Mouse (Mus musculus) liver, embryonic 12.5 days (tissue): ENCODE measurements around the gene Esr1. TPM values are rescaled to one million over a fixed set of nuclear protein-coding genes. Genes with fewer than 3 reads are reported as not detected.

Experiments used
- ATAC-seq: fragments of 200-750 bp; cut with Nextera tagmentation; 2 replicates; pipeline ENCODE4 v1.8.0; 2017; ENCODE audit warnings: moderate number of reproducible peaks, mild to moderate bottlenecking, moderate library complexity
- H3K27ac ChIP-seq: fragments of 300-500 bp; sonication (generic); 2 replicates; pipeline ENCODE4 v1.5.1; 2016; ENCODE audit warnings: mild to moderate bottlenecking
- H3K27me3 ChIP-seq: fragments of 300-500 bp; sonication (generic); replicated peaks from 2 replicates; pipeline ENCODE4 v1.6.1; 2016; ENCODE audit warnings: mild to moderate bottlenecking, moderate library complexity
- H3K36me3 ChIP-seq: fragments of 300-500 bp; sonication (generic); 2 replicates; pipeline ENCODE4 v1.6.1; 2016; ENCODE audit warnings: mild to moderate bottlenecking, moderate library complexity
- H3K4me1 ChIP-seq: fragments of 300-500 bp; sonication (generic); 2 replicates; pipeline ENCODE4 v1.6.1; 2016
- H3K4me2 ChIP-seq: fragments of 300-500 bp; sonication (generic); 2 replicates; pipeline ENCODE4 v1.6.1; 2016; ENCODE audit warnings: mild to moderate bottlenecking, moderate library complexity
- H3K4me3 ChIP-seq: fragments of 300-500 bp; sonication (generic); 2 replicates; pipeline ENCODE4 v1.5.1; 2016; ENCODE audit warnings: mild to moderate bottlenecking, moderate library complexity
- H3K9ac ChIP-seq: fragments of 300-500 bp; sonication (generic); 2 replicates; pipeline ENCODE4 v1.6.1; 2016; ENCODE audit warnings: mild to moderate bottlenecking, moderate library complexity
- H3K9me3 ChIP-seq: fragments of 300-500 bp; sonication (generic); replicated peaks from 2 replicates; pipeline ENCODE4 v1.6.1; 2016; ENCODE audit warnings: mild to moderate bottlenecking, moderate library complexity
- WGBS: fragments of 180-500 bp; shearing (Covaris S2); methylation state at CpG from one replicate; pipeline ENCODE4 v1.1.7; 2016; ENCODE audit not compliant: insufficient replicate concordance; 5-methylcytosine and 5-hydroxymethylcytosine counted together
- polyA plus RNA-seq: library from polyadenylated mRNA; unstranded; fragments of >200 nt; fragmentation: Nextera tagmentation; extraction: Ambion mirVana; gene quantifications from 2 replicates; pipeline ENCODE4 v1.2.1, GENCODE M21; 2016

The Esr1 gene
- 0.01 and 0.10 TPM in 2 replicates for polyA plus RNA-seq

DNA sequence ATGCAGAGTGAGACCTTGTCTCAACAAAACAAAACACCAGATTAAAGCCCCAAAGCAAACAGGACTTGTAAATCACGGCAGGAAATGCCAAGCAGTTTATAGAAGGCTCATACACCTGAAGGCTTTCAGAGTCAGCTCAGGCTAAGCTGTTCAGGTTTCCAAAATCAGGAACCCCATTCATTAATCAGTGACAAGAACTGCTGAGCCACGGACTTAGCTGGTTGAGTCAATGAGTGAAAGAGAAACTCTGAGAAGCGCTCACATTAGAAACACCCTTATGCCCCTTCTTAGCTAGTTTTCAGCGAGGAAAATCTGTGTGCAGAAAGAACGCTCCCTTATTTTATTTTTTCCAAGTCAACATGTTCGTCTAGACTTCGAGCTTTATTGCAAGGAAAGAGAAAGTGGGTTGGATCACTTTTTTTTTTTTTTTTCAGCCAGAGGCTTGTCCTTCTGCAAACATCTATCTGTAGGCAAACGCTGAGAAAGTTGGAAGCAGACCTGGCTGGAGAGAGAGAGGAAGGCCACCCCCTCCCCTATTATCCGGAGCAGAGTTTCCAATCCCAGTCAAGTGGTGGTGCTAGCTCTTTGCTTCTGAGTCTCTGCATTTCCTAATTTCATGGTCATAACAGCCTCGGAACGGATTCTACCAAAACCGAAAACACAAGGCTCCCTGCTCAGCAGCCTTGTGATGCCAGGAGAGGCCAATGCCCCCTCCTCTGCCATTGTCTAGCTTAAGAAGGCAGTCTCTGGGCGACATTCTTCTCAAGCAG lies at the start of gene Esr1:
Gene Esr1, plus strand, starts transcription at position 208 of the 770 bp plus-strand sequence.
- 39% methylated on average over 13 of the region's 13 CpGs for WGBS
- no peaks in the 10 kb centered on the region for H3K4me1 ChIP-seq
- no peak for ATAC-seq
- no peak within 1 kb of the TSS for H3K9ac ChIP-seq
- H3K4me3 ChIP-seq = peak within 1 kb of the TSS; percentile 31
- no peaks in the 10 kb centered on the region for H3K36me3 ChIP-seq
- no peaks in the 10 kb centered on the region for H3K9me3 ChIP-seq
- no peaks in the 10 kb centered on the region for H3K27me3 ChIP-seq
- H3K27ac ChIP-seq = no peak within 1 kb of the TSS
- H3K4me2 ChIP-seq = peak within 1 kb of the TSS; percentile 58

DNA sequence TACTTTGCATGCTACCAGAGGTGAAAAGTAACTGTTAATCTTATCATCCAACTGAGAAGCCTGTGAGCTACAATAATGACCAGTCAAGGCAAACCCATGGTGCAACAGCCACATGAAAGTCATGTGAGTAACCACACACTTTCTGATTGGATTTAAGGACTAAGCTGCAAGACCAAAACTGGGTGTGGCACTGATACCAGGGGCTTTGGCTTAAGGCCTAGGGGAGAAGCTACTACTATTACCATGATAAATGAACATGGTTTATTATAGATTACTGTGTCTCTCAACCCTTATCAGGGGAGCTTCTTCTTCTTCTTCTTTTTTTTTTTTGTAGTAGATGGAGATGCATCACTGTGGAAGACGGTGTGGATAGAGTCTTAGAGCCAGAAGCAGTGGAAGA lies 46.2 kb upstream of the Esr1 start:
- H3K9ac ChIP-seq = no peak overlapping the region
- no peak overlapping the region for H3K4me2 ChIP-seq
- H3K27me3 ChIP-seq = no peaks in the 10 kb centered on the region
- no peaks in the 10 kb centered on the region for H3K4me1 ChIP-seq
- no peaks in the 10 kb centered on the region for H3K9me3 ChIP-seq
- no peak overlapping the region for H3K27ac ChIP-seq
- H3K4me3 ChIP-seq = no peak overlapping the region
- 57% methylated on average over 1 of the region's 1 CpGs for WGBS
- no peak for ATAC-seq
- H3K36me3 ChIP-seq = no peaks in the 10 kb centered on the region

DNA sequence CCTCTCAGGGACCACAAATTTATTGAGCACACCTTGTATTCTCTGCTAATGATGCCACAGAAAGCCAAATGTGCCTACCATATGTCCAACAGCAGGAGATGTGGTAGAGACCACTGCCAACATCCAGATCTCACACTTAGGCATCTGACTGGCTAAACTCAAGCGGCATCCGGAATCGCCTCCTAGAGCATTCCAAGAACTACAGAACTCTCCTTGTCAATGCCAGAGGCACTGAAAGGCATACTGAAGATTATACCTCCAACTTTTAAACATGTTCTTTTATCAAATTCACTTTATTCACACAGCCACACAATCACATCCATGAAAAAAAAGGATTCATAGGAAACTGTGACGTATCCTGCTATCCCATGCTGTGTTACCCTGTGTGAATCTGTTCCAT lies 40.6 kb upstream of the Esr1 start:
- WGBS = 76% methylated on average over 4 of the region's 4 CpGs

DNA sequence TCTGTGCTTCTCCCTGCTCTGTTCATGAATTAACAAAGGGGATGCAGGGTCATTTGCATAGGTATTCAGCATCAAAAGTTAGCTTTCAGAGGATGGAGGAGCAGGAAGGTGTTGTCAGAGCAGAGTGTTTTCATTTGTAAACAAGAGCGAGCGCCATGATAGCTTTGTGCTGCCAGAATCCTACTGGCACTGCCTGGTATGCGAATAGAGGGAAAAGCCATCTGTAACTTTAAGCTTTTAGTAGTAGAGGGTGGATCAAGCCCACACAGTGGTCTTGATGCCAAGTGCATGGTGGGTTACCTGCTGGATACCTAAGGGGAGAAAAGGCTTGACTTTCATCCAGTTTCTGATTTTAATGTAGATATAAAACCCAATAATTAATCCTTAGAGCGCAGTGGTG lies 40.1 kb upstream of the Esr1 start:
- no peaks in the 10 kb centered on the region for H3K4me1 ChIP-seq
- H3K9me3 ChIP-seq = no peaks in the 10 kb centered on the region
- ATAC-seq = no peak
- H3K27me3 ChIP-seq = no peaks in the 10 kb centered on the region
- H3K9ac ChIP-seq = no peak overlapping the region
- 65% methylated on average over 4 of the region's 4 CpGs for WGBS
- H3K36me3 ChIP-seq = no peaks in the 10 kb centered on the region
- no peak overlapping the region for H3K4me2 ChIP-seq
- no peak overlapping the region for H3K4me3 ChIP-seq
- no peak overlapping the region for H3K27ac ChIP-seq

More for the DNA sequence above, 40.6 kb upstream of the Esr1 start:
- Histone ChIP-seq H3K4me3 (no peak overlapping the region), H3K9ac (no peak overlapping the region), H3K4me1 (no peaks in the 10 kb centered on the region), H3K36me3 (no peaks in the 10 kb centered on the region), H3K27ac (no peak overlapping the region), H3K4me2 (no peak overlapping the region), H3K27me3 (no peaks in the 10 kb centered on the region), H3K9me3 (no peaks in the 10 kb centered on the region)
- no peak for ATAC-seq

DNA sequence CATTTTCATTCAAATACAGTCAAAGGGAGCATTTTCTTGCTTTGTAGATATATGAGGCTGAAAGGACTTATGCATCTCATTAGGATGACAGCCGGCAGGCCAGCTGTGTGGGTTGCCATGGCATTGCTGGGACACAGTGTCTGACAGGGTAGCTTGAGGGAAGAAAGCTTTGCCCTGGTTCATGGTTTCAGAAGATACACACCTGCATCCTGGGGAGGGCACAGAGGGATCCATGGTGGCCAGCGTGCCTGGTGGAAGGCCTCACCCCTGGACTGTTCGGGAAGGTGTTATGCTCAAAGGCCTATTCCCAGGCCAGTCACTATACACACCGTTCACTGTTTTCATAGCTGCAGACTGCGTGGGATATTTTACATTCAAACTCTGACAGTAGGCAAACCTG lies 29.5 kb upstream of the Esr1 start:
- ATAC-seq = no peak
- Histone ChIP-seq H3K27me3 (no peaks in the 10 kb centered on the region), H3K9me3 (no peaks in the 10 kb centered on the region), H3K4me3 (no peak overlapping the region), H3K27ac (no peak overlapping the region), H3K4me2 (no peak overlapping the region), H3K36me3 (no peaks in the 10 kb centered on the region), H3K9ac (no peak overlapping the region), H3K4me1 (no peaks in the 10 kb centered on the region)
- 69% methylated on average over 5 of the region's 5 CpGs for WGBS

DNA sequence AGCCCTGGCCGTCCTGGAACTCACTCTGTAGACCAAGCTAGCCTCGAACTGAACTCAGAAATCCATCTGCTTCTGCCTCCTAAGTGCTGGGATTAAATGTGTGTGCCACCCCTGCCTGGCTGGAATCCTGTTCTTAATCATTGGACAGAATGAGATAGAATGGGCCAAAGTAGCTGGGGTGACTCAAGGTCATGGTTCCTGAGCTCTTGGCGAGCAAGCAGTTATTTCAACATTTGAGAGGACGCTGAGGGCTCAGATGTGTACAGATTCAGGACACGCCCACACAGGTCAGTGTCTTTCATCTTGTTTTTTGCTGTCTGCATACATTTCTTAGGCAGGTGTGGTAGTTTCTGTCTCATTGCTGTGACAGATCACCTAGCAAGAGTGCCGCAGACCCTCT lies 24.7 kb upstream of the Esr1 start:
- WGBS = 69% methylated on average over 6 of the region's 6 CpGs
- Histone ChIP-seq H3K9me3 (no peaks in the 10 kb centered on the region), H3K4me2 (no peak overlapping the region), H3K9ac (no peak overlapping the region), H3K36me3 (no peaks in the 10 kb centered on the region), H3K4me3 (no peak overlapping the region), H3K27ac (no peak overlapping the region), H3K27me3 (no peaks in the 10 kb centered on the region), H3K4me1 (no peaks in the 10 kb centered on the region)
- no peak for ATAC-seq

DNA sequence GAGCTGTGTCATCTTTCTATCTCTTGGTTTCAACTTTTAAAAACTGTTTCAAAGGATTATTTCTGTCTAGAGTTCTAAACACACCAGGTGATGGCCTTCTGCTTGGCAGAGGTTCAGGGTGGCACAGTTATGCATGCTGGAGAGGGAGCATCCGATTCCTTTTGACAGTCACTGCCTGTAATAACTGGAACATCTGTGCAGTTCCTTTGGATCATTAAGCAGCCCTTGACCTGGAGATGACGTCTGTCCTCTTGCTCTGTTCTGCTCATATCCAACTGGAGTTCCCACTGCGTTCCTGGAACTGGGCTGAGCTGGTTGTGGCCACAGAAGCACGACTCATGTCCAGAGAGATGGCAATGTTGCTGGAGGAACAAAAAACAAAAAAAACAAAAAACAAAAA lies 21.8 kb upstream of the Esr1 start:
- ATAC-seq = no peak
- 69% methylated on average over 4 of the region's 4 CpGs for WGBS
- Histone ChIP-seq H3K9ac (no peak overlapping the region), H3K27ac (no peak overlapping the region), H3K9me3 (no peaks in the 10 kb centered on the region), H3K4me1 (no peaks in the 10 kb centered on the region), H3K4me2 (no peak overlapping the region), H3K27me3 (no peaks in the 10 kb centered on the region), H3K4me3 (no peak overlapping the region), H3K36me3 (no peaks in the 10 kb centered on the region)

DNA sequence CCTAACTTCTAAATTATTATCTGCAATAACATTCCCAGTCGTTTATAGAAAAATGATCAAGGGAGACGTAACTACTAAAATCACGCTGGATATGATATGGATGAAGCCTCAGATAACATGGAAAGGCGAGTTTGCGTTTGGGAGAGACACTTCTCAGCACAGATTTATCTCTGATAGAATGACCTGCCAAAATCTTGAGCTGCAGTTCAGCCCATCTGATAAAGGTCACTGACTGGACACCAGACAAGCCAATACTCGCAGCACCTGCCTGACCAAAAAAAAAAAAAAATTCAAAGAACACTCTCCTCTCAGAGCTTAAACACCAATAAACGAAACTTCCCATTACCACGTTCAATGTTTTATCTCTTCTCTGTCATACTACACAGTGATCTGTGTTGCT lies 20.4 kb upstream of the Esr1 start:
- H3K4me1 ChIP-seq = no peaks in the 10 kb centered on the region
- no peak overlapping the region for H3K27ac ChIP-seq
- no peak overlapping the region for H3K4me2 ChIP-seq
- no peak overlapping the region for H3K9ac ChIP-seq
- ATAC-seq = no peak
- H3K27me3 ChIP-seq = no peaks in the 10 kb centered on the region
- whole genome bisulfite sequencing = 70% methylated on average over 8 of the region's 8 CpGs
- H3K4me3 ChIP-seq = no peak overlapping the region
- H3K9me3 ChIP-seq = no peaks in the 10 kb centered on the region
- no peaks in the 10 kb centered on the region for H3K36me3 ChIP-seq

DNA sequence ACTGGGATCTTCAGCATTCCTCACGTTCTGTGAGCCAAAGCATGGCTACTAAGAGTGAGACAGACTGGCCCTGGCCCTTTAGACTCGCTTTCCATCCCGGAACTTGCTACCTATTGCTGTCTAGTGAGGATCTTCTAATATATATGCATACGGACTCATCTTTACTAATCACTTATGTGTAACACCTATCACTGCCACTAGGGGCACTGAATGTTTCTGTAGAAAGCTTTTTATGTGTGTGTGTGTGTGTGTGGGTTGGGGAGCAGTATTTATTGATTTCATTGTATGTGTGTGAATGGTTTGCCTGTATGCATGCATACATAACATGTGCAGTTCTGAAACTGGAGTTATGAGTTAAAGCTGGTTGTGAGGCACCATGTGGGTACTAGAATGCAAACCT lies 17.6 kb upstream of the Esr1 start:
- no peak overlapping the region for H3K4me2 ChIP-seq
- no peak for ATAC-seq
- 42% methylated on average over 4 of the region's 4 CpGs for WGBS
- no peak overlapping the region for H3K9ac ChIP-seq
- no peaks in the 10 kb centered on the region for H3K9me3 ChIP-seq
- H3K27me3 ChIP-seq = no peaks in the 10 kb centered on the region
- no peak overlapping the region for H3K4me3 ChIP-seq
- H3K36me3 ChIP-seq = no peaks in the 10 kb centered on the region
- H3K4me1 ChIP-seq = no peaks in the 10 kb centered on the region
- H3K27ac ChIP-seq = no peak overlapping the region

DNA sequence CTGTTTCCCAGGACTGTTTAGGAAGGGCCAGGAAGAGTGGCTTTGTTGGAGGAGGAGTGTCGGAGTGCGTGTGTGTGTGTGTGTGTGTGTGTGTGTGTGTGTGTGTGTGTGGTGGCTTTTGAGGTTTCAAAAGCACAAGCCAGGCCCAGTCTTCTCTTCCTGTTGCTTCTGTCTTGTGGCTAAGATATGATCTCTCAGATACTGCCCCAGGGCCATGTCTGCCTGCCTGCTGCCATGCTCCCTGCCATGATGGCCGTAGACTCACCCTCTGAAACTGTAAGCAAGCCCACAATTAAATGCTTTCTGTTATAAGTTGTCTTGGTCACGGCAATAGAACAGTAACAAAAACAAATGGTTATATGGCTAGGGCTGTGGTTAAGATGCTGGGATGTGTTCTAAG lies 14.2 kb upstream of the Esr1 start:
- WGBS = 63% methylated on average over 4 of the region's 4 CpGs
- H3K9me3 ChIP-seq = no peaks in the 10 kb centered on the region
- ATAC-seq = no peak
- H3K27me3 ChIP-seq = no peaks in the 10 kb centered on the region
- no peak overlapping the region for H3K27ac ChIP-seq
- H3K4me2 ChIP-seq = no peak overlapping the region
- no peak overlapping the region for H3K4me3 ChIP-seq
- H3K4me1 ChIP-seq = no peaks in the 10 kb centered on the region
- no peaks in the 10 kb centered on the region for H3K36me3 ChIP-seq
- no peak overlapping the region for H3K9ac ChIP-seq

DNA sequence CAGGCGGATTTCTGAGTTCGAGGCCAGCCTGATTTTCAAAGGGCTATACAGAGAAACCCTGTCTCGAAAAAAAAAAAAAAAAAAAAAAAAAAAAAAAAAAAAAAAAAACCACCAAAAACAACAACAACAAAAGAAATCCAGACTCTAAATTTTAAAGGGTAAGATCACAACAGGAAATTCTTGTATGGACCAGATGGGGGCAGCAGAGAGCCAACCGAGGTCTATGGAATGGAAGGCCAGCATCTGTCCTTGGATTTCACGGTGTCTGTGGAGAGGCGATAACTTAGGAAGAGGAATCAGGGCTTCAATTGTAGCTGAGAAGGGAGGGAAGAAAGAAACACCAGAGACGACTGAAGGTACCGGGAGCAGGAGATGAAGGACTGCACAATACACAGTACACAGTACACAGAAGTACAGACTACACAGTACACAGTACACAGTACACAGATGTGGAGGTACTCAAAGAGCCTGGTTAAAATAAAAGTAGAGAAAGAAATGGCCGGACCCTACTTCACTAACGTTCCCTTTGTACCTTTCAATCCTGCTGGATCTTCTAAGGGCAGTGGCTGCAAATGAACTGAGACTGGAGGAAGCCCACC lies 13.1 kb upstream of the Esr1 start:
- Histone ChIP-seq H3K27me3 (no peaks in the 10 kb centered on the region), H3K4me3 (no peak overlapping the region), H3K4me1 (no peaks in the 10 kb centered on the region), H3K9me3 (no peaks in the 10 kb centered on the region), H3K36me3 (no peaks in the 10 kb centered on the region), H3K27ac (no peak overlapping the region), H3K4me2 (no peak overlapping the region), H3K9ac (no peak overlapping the region)
- no peak for ATAC-seq
- 57% methylated on average over 10 of the region's 10 CpGs for whole genome bisulfite sequencing

DNA sequence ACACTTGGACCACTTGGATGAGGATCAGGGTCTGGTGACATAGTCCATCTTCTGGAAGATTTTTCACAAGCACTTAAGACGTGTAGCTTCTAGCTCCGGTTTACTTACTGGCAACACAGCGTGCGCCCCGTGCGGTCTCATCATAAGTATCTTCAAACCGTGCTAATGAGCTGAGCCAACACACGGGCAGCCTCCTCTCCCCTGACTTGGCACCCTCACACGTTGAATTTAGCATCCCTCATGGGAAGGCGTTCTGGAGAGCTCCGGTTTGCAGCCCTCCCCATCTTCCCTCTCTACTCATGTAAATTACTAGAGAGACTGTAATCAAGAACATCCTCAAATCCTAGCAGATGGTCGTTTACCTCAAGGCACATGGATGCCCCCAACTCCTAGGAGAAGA lies 12.5 kb upstream of the Esr1 start:
- Histone ChIP-seq H3K4me3 (no peak overlapping the region), H3K36me3 (no peaks in the 10 kb centered on the region), H3K9ac (no peak overlapping the region), H3K4me1 (no peaks in the 10 kb centered on the region), H3K4me2 (no peak overlapping the region), H3K9me3 (no peaks in the 10 kb centered on the region), H3K27ac (no peak overlapping the region), H3K27me3 (no peaks in the 10 kb centered on the region)
- WGBS = 79% methylated on average over 12 of the region's 12 CpGs
- no peak for ATAC-seq

DNA sequence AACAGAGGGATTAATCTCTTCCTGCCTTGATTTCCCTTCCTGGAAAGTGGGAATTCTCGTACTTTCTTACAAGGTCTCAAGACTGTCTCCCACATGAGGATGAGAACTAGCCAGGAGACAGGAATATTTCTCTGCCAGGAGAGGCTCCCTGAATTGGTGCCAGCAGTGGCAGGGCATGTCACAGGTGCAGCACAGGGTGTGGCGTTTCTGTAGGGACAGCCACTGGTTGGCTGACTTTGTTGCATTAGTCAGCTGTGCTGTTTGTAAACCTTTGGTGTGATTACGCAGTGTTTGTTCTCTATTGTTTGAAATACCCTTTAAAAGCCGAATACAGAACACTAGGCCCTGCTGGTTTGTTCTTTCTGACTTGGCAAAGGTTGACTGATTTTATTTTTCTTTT lies 11.8 kb upstream of the Esr1 start:
- no peak overlapping the region for H3K27ac ChIP-seq
- no peaks in the 10 kb centered on the region for H3K27me3 ChIP-seq
- no peak for ATAC-seq
- no peak overlapping the region for H3K4me3 ChIP-seq
- 64% methylated on average over 4 of the region's 4 CpGs for WGBS
- no peak overlapping the region for H3K4me2 ChIP-seq
- no peaks in the 10 kb centered on the region for H3K4me1 ChIP-seq
- no peak overlapping the region for H3K9ac ChIP-seq
- H3K9me3 ChIP-seq = no peaks in the 10 kb centered on the region
- no peaks in the 10 kb centered on the region for H3K36me3 ChIP-seq
